Mouse (Mus musculus): ENCODE data around the gene Avpr1b. TPM values are rescaled to one million over a fixed set of nuclear protein-coding genes. Genes with fewer than 3 reads are reported as not detected.
"Not testable (repeated sequence)": the region's sequence is repeated elsewhere in the genome, so short reads cannot be mapped to it uniquely, and the experiment has no call there.

Avpr1b gene
- polyA plus RNA-seq, 1 experiment from 2014 or later = 0.04 TPM

GRCm38 (mm10) chr1:131566056-131566455 is 33.0 kb upstream of the Avpr1b start:
- H3K9me3 ChIP-seq (ENCODE audit: control insufficient read depth, low read length); H3K9ac ChIP-seq (ENCODE audit: low read length); H3K4me1 ChIP-seq (replicated peaks; ENCODE audit: control insufficient read depth, insufficient read depth); DNase-seq (ENCODE audit: low spot score); H3K27ac ChIP-seq (replicated peaks); H3K4me2 ChIP-seq (replicated peaks; ENCODE audit: low read depth); H3K27me3 ChIP-seq (ENCODE audit: control insufficient read depth, insufficient read depth, low read length); H3K4me3 ChIP-seq (ENCODE audit: low read depth, low read length); ATAC-seq (ENCODE audit: low FRiP score, low TSS enrichment); H3K36me3 ChIP-seq (ENCODE audit: control insufficient read depth, insufficient read depth, low read length): not testable (repeated sequence)
- 41% methylated on average over 11 of the region's 11 CpGs for WGBS
- TF ChIP-seq CTCF (IDR thresholded peaks at IDR 0.05; ENCODE audit: low read depth) = peak; percentile 55

DNA sequence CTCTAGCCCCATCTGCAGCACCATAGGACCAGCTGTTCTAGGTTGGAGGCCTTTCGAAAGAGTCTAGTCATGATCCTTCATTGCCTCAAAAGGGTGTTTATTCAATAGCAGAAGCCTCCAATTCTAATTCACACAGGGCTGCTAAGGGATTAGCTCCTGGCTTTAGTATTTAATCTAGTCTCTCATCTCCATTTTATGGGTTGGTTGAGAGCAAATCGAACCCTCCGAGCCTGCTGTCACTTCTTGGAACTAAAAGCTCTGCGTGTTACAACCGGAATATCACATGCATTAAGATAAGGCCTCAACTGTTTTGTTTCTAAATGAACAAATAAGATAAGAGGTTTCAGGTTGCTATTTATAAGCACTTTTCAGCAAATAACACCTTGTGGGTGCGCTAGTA is 29.3 kb upstream of the Avpr1b start:
- H3K4me3 ChIP-seq (ENCODE audit: low read depth, low read length) = no peak overlapping the region
- H3K9ac ChIP-seq (ENCODE audit: low read length) = no peak overlapping the region
- no peak overlapping the region for H3K27ac ChIP-seq (replicated peaks)
- DNase-seq (ENCODE audit: low spot score) (no peak), ATAC-seq (ENCODE audit: low FRiP score, low TSS enrichment) (no peak)
- H3K4me2 ChIP-seq (replicated peaks; ENCODE audit: low read depth) = no peak overlapping the region
- H3K36me3 ChIP-seq (ENCODE audit: control insufficient read depth, insufficient read depth, low read length) = no peaks in the 10 kb centered on the region
- H3K27me3 ChIP-seq (ENCODE audit: control insufficient read depth, insufficient read depth, low read length) = no peaks in the 10 kb centered on the region
- H3K9me3 ChIP-seq (ENCODE audit: control insufficient read depth, low read length) = no peaks in the 10 kb centered on the region
- H3K4me1 ChIP-seq (replicated peaks; ENCODE audit: control insufficient read depth, insufficient read depth) = no peaks in the 10 kb centered on the region
- TF ChIP-seq EP300 (optimal IDR thresholded peaks at IDR 0.05) = no peak
- TF ChIP-seq CTCF (IDR thresholded peaks at IDR 0.05; ENCODE audit: low read depth) = no peak
- 66% methylated on average over 6 of the region's 6 CpGs for whole genome bisulfite sequencing

DNA sequence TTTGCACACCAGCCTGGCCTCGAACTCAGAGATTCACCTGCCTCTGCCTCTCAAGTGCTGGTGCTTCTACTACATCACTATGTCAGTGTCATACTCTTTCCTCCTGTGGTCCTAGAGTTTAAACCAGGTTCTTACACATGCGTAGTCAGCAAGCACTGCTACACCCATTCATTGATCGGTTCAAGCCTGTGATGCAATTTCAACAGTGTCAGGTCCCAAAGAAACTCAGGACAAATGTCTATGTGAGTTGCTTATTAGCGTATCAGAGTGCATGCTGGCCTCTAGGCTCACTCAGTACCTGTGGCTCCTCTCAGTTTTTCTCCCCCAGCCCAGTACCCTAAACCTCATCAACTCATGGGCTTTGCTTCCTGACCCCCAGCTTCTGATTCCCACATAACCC is 28.6 kb upstream of the Avpr1b start:
- TF ChIP-seq EP300 (optimal IDR thresholded peaks at IDR 0.05) = no peak
- no peak for TF ChIP-seq CTCF (IDR thresholded peaks at IDR 0.05; ENCODE audit: low read depth)
- 88% methylated on average over 4 of the region's 4 CpGs for WGBS
- Histone ChIP-seq H3K9me3 (ENCODE audit: control insufficient read depth, low read length) (no peaks in the 10 kb centered on the region), H3K36me3 (ENCODE audit: control insufficient read depth, insufficient read depth, low read length) (no peaks in the 10 kb centered on the region), H3K27me3 (ENCODE audit: control insufficient read depth, insufficient read depth, low read length) (no peaks in the 10 kb centered on the region), H3K27ac (replicated peaks) (no peak overlapping the region), H3K4me2 (replicated peaks; ENCODE audit: low read depth) (no peak overlapping the region), H3K4me1 (replicated peaks; ENCODE audit: control insufficient read depth, insufficient read depth) (no peaks in the 10 kb centered on the region), H3K4me3 (ENCODE audit: low read depth, low read length) (no peak overlapping the region), H3K9ac (ENCODE audit: low read length) (no peak overlapping the region)
- ATAC-seq (ENCODE audit: low FRiP score, low TSS enrichment) = no peak
- DNase-seq (ENCODE audit: low spot score) = no peak

GRCm38 (mm10) chr1:131573721-131574120 is 25.3 kb upstream of the Avpr1b start:
- TF ChIP-seq EP300 (optimal IDR thresholded peaks at IDR 0.05) (no peak), CTCF (IDR thresholded peaks at IDR 0.05; ENCODE audit: low read depth) (no peak)
- H3K27ac ChIP-seq (replicated peaks) = no peak overlapping the region
- DNase-seq (ENCODE audit: low spot score) (peak; percentile 26), ATAC-seq (ENCODE audit: low FRiP score, low TSS enrichment) (peak; percentile 86)
- no peak overlapping the region for H3K4me3 ChIP-seq (ENCODE audit: low read depth, low read length)
- no peak overlapping the region for H3K4me2 ChIP-seq (replicated peaks; ENCODE audit: low read depth)
- no peaks in the 10 kb centered on the region for H3K4me1 ChIP-seq (replicated peaks; ENCODE audit: control insufficient read depth, insufficient read depth)
- no peaks in the 10 kb centered on the region for H3K9me3 ChIP-seq (ENCODE audit: control insufficient read depth, low read length)
- H3K9ac ChIP-seq (ENCODE audit: low read length) = no peak overlapping the region
- H3K36me3 ChIP-seq (ENCODE audit: control insufficient read depth, insufficient read depth, low read length) = no peaks in the 10 kb centered on the region
- no peaks in the 10 kb centered on the region for H3K27me3 ChIP-seq (ENCODE audit: control insufficient read depth, insufficient read depth, low read length)
- 90% methylated on average over 14 of the region's 14 CpGs for WGBS

GRCm38 (mm10) chr1:131578943-131579680 is 19.9 kb upstream of the Avpr1b start:
- no peak overlapping the region for H3K9ac ChIP-seq (ENCODE audit: low read length)
- TF ChIP-seq CTCF (IDR thresholded peaks at IDR 0.05; ENCODE audit: low read depth) = no peak
- TF ChIP-seq EP300 (optimal IDR thresholded peaks at IDR 0.05) = no peak
- no peak overlapping the region for H3K4me2 ChIP-seq (replicated peaks; ENCODE audit: low read depth)
- no peak for DNase-seq (ENCODE audit: low spot score)
- H3K9me3 ChIP-seq (ENCODE audit: control insufficient read depth, low read length) = no peaks in the 10 kb centered on the region
- H3K36me3 ChIP-seq (ENCODE audit: control insufficient read depth, insufficient read depth, low read length) = no peaks in the 10 kb centered on the region
- no peak for ATAC-seq (ENCODE audit: low FRiP score, low TSS enrichment)
- no peak overlapping the region for H3K27ac ChIP-seq (replicated peaks)
- no peaks in the 10 kb centered on the region for H3K27me3 ChIP-seq (ENCODE audit: control insufficient read depth, insufficient read depth, low read length)
- H3K4me1 ChIP-seq (replicated peaks; ENCODE audit: control insufficient read depth, insufficient read depth) = no peaks in the 10 kb centered on the region
- H3K4me3 ChIP-seq (ENCODE audit: low read depth, low read length) = no peak overlapping the region
- 70% methylated on average over 17 of the region's 17 CpGs for WGBS

- Histone ChIP-seq H3K4me2 (replicated peaks; ENCODE audit: low read depth) (no peak overlapping the region), H3K9ac (ENCODE audit: low read length) (no peak overlapping the region), H3K27ac (replicated peaks) (no peak overlapping the region), H3K27me3 (ENCODE audit: control insufficient read depth, insufficient read depth, low read length) (no peaks in the 10 kb centered on the region), H3K4me1 (replicated peaks; ENCODE audit: control insufficient read depth, insufficient read depth) (no peaks in the 10 kb centered on the region), H3K9me3 (ENCODE audit: control insufficient read depth, low read length) (no peaks in the 10 kb centered on the region), H3K36me3 (ENCODE audit: control insufficient read depth, insufficient read depth, low read length) (no peaks in the 10 kb centered on the region), H3K4me3 (ENCODE audit: low read depth, low read length) (no peak overlapping the region)
- DNase-seq (ENCODE audit: low spot score) = no peak
- no peak for ATAC-seq (ENCODE audit: low FRiP score, low TSS enrichment)
- TF ChIP-seq CTCF (IDR thresholded peaks at IDR 0.05; ENCODE audit: low read depth) (no peak), EP300 (optimal IDR thresholded peaks at IDR 0.05) (no peak)
- 37% methylated on average over 4 of the region's 4 CpGs for WGBS
Measured at GRCm38 (mm10) chr1:131580389-131580788, 18.6 kb upstream of the Avpr1b start.
